Mouse (Mus musculus): ENCODE measurements at regions not wholly inside any gene's neighbourhood (a gene's known extent, or its start where the extent isn't known, plus 50 kb on each side); places are given as distances from the start of the nearest gene placed in this dataset.

GRCm38 (mm10) chr6:6657928-6658500 lies 79.6 kb upstream of the Sem1 start:
- DNase-seq (ENCODE audit: low spot score in 2 of 2): no peak

DNA sequence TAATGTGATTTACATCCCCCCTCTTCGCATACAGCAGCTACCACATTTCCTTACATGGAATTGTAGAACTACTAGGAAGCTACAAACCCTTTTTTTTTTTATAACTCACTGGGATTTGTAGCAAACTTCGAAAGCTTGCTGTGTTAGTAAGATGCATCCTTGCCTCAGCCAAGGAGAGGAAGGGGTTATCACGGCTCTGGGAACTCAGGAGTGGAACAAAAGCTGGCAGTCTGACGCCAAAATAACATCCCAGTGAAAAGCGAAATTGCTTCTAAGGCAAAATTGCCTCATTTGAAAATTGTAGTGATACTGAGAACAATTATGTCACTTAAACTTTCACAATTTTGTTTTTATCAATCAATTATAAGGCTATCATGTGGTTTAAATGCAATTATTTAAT lies 81.6 kb upstream of the Sem1 start:
- DNase-seq (ENCODE audit: low spot score in 2 of 2): no peak

- DNase-seq (ENCODE audit: low spot score in 2 of 2): peak in 1 of 2 experiments; percentile 9
Observed at GRCm38 (mm10) chr6:6666762-6667161, 88.3 kb upstream of the Sem1 start.

GRCm38 (mm10) chr6:6689241-6689640 lies 110.8 kb upstream of the Sem1 start:
- DNase-seq (ENCODE audit: low spot score in 2 of 2): no peak

DNA sequence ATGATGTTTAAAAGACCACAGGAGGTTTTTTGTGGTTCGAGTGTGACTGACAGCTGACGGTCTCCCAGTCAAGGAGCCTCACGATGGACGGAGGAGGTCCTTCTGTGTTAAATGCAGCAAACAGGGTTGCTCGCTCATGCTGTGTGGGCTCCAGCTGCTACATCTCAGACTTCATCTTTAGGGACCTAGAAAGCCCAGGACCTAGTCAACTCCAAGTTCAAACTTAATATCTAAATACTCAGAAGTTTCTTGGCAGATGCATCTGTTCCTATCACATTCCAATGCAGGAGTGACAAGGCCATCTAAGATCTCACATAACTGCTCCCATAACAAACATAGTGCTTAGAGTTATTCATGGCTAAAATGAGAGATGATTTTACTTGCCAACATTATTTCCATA lies 111.7 kb upstream of the Sem1 start:
- no peak for DNase-seq (ENCODE audit: low spot score in 2 of 2)

- no peak for DNase-seq (ENCODE audit: low spot score in 2 of 2)
Observed at GRCm38 (mm10) chr6:6692056-6692770, 113.8 kb upstream of the Sem1 start.

- DNase-seq (ENCODE audit: low spot score in 2 of 2): no peak
Observed at GRCm38 (mm10) chr6:6695742-6696430, 117.4 kb upstream of the Sem1 start.

DNA sequence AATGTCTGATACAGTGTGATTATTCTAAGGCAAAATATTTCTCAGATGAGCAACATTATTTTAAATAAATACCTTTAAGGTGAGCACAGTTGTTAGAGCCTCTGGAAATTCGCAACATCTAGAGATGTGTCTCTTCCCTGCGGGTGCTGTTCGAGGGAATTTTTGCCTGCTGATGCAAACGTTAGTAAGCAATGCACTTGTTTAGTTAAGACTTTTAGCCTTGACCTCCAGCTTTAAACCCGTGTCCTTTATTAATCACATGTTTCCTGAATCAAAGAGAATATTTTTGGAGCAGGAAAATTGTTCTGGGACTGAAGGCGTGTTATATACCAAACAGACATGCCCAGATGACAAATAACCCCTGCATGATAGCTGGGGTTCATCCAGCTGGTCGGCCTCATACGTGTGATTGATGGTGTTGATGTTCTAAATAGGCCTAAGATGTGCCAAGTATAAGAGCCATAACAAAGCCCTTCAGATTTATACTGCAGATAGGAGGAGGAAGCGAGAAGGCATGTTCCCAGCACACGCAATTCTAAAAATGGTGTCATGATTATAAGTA lies 119.0 kb upstream of the Sem1 start:
- DNase-seq (ENCODE audit: low spot score in 2 of 2): no peak

GRCm38 (mm10) chr6:6706729-6707128 lies 128.3 kb upstream of the Sem1 start:
- no peak for DNase-seq (ENCODE audit: low spot score in 2 of 2)

DNA sequence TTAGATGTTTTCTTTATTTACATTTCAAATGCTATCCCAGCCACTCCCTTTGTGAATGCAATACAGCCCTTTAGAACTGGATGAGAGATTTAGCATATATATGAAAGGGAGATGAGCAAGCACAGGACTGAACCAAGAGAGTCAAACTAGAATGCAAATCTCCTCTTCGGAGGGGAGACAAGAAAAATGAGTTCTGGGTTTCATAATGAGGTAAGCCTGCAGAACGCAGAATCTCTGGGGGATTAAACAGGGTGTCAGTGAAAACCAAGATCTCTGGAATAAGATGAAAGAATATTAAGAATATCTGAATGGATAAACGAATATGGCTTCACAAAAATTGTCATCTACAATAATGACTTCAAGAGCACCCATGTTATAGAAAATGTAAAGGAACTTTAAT lies 130.6 kb upstream of the Sem1 start:
- no peak for DNase-seq (ENCODE audit: low spot score in 2 of 2)

DNA sequence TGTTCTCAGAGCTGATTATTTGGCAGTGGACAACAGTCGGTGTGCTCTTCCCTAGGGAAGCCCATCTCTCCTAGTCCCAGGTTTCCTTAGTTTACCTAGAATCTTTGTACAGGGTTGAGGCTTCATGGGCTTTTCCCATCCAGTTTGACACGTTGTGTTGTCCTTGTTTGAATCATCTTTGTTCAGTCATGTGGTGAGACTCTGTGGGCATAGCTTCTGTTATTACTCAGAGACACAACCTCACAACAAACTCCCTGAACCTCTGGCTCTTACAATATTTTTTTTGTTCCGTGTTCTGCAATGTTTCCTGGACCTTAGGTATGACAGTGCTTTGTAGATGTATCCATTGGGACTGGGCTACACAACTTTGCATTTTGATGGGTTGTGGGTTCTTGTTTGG lies 132.9 kb upstream of the Dlx6 start:
- DNase-seq (ENCODE audit: low spot score in 2 of 2): no peak

- DNase-seq (ENCODE audit: low spot score in 2 of 2): no peak
Observed at GRCm38 (mm10) chr6:6745394-6745793, 117.7 kb upstream of the Dlx6 start.

DNA sequence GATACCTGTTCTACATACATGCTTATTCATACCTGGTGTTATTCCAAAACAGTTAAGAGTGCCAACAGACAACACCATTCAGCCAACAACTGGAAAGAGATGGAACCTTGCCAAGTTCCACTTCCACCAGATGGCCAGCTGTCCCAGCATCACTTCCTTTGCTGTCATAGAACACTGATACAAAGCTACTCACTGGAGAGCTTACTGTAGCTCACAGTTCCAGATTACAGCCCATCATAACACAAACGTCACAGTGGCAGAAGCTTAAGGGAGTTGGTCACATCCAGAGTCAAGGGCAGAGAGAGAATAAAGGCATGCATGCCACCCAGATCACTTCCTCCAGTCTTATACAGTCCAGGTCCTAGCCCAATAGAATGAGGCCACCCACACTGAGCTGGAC lies 84.0 kb upstream of the Dlx6 start:
- no peak for DNase-seq (ENCODE audit: low spot score in 2 of 2)

GRCm38 (mm10) chr6:6781556-6781955 lies 81.6 kb upstream of the Dlx6 start:
- no peak for DNase-seq (ENCODE audit: low spot score in 2 of 2)

DNA sequence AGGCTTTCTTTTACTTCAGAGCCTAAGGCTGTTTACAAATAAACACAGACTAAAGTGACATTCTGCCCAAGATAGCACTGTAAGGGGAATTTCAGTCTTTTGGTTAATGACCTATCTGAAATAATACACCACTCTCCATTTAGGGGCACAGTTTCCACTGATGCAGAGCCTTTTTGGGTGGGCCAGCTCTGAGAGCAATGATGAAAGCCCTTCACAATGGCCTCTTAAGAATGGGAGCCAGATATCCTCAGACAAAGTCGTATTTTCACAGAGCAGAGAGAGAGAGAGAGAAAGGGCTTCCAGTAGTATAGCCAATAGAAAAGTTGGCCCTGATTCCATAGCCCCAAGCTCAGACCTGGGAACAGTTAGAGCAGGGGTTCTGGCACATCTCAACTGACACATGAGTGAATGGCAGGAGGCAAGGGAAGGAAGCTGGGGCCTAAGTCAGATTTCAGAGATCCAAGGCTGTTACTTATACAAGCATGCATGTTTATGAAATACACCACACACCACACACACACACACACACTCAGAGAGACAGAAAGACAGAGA lies 77.1 kb upstream of the Dlx6 start:
- DNase-seq (ENCODE audit: low spot score in 2 of 2): no peak

DNA sequence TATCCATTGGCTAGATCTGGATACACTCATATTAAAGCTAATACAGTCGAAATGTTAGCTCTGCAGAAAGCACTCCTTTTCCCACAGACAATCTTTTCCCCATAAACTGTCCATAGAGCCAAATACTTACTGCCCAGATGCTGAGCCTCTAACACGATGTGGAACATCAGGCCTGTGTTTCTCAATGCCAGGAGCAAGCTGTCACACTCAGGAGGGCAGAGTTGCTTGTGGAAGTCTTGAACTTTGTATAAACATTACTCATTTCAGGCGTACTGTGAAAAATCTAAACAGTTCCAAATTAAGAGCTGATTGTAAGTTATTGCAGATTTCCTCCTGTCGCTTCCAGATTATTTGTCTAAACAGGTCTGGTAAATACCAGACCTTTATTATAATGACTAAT lies 75.6 kb upstream of the Dlx6 start:
- DNase-seq (ENCODE audit: low spot score in 2 of 2): no peak

DNA sequence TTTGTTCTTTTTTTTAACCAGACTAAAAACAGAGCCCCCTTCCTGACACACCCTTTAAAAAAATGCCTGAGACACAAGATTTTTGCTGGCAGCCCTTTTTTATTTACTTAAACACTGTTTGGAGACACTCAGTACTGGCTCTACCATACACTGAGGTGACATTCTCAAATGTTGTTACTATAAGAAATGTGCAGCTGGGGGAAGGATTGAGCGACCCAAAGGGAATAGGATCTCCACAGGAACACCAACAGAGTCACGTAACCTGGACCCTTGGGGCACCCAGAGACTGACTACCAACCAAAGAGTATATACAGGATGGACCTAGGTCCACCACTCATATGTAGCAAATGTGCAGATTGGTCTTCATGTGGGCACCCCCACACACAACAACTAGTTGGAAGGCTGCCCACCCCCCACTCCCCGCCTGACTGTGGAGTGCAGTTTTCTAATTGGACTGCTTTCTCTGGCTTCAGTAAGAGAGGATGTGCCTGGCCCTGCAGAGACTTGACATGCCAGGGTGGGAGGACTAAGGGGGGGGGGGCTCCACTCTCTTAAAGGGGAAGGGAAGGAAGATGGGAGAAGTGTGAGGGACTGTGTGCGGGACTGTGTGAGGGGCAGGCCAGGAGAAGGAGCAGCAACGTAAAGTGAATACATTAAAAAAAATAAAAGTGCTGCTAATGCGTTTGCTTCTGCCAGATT lies 68.7 kb upstream of the Dlx6 start:
- DNase-seq (ENCODE audit: low spot score in 2 of 2): no peak

DNA sequence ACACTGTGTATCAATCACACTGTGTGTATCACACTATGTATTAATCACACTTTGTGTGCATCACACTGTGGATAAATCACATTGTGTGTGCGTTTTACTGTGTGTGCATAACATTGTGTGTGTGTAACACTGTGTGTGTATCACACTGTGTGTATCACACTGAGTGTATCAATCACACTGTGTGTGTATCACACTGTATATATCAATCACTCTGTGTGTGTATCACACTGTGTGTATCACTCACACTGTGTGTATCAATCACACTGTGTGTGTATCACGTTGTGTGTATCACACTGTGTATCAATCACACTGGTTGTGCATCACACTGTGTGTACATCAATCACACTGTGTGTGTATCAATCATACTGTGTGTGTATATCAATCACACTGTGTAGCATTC lies 62.8 kb upstream of the Dlx6 start:
- DNase-seq (ENCODE audit: low spot score in 2 of 2): no peak

- no peak for DNase-seq (ENCODE audit: low spot score in 2 of 2)
Observed at GRCm38 (mm10) chr6:6801563-6802259, 61.4 kb upstream of the Dlx6 start.
